Mouse (Mus musculus) gastrocnemius, postnatal 14 days (tissue): ENCODE measurements around the gene Gm3488. TPM values are rescaled to one million over a fixed set of nuclear protein-coding genes. Genes with fewer than 3 reads are reported as not detected.
"Not testable (repeated sequence)": the region's sequence is repeated elsewhere in the genome, so short reads cannot be mapped to it uniquely, and the experiment has no call there.

ENCODE experiments used
- DNase-seq: peaks from one replicate; pipeline ENCODE4 v3.0.0; 2021; ENCODE audit warnings: mixed read lengths
- intact Hi-C: fragments of 180-260 bp; cut with DNase I; formaldehyde crosslinking; loops from one replicate; pipeline ENCODE4 v1.15.1; 2025; ENCODE audit warnings: low total_unique reads
- long read RNA-seq, 2 experiments: library from polyadenylated mRNA; stranded (forward); transcript quantifications; one replicate each; pipeline ENCODE4 v2.0.0; 2021
- total RNA-seq, 2 experiments: library from RNA; stranded (reverse); gene quantifications; 2 replicates each; pipeline ENCODE4 v1.2.3; 2021

Gm3488 gene
- total RNA-seq, result under 1 TPM in 1 of 2 experiments, not detected in 1; 0.47 TPM
- long read RNA-seq, experiment 1, result 0 reads
- long read RNA-seq, experiment 2, result 0 reads

DNA sequence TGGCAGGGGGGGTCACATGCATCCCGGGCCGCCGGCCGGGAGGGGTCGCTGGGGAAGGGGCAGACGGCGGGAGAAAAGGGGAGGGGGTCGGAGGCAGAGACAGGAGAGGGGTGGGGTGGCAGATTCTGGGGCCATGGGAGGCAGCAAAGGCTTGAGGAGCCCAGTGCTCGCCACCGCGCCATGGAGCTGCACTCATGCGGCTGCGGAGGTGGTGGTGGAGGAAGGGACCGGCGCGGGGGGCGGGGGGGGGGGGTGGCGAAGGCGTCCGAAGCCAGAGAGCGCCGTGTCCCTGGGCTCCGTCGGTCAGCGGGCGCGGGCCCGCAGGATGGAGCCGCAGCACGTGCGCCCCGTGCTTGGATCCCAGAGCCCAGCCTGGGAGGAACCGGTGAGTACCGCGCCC lies at the start of gene Gm3488:
Gene Gm3488 (plus strand): TSS at position 301 of the 400 bp plus-strand sequence.
- intact Hi-C loops, DNase-seq: not testable (repeated sequence)

- DNase-seq, intact Hi-C loops: not testable (repeated sequence)
Observed at GRCm38 (mm10) chr14:5455367-5455766, 46.1 kb upstream of the Gm3488 start, which contains the start of gene Gm3194. Gene Gm3194 (minus strand): TSS chr14:5455467.

DNA sequence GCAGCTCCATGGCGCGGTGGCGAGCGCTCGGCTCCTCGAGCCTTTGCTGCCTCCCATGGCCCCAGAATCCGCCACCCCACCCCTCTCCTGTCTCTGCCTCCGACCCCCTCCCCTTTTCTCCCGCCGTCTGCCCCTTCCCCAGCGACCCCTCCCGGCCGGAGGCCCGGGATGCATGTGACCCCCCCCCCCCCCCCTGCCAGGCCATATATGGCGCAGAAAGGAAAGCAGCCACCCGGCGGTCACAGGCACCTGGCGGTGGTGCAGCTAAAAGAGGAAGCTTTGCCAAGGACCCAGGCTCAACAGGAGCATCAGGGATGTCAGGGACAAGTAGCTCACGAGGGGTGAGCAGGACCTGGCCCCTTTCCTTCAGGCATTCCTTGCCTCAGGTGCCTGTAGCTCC lies 41.0 kb upstream of the Gm3488 start:
- DNase-seq, intact Hi-C loops: not testable (repeated sequence)

DNA sequence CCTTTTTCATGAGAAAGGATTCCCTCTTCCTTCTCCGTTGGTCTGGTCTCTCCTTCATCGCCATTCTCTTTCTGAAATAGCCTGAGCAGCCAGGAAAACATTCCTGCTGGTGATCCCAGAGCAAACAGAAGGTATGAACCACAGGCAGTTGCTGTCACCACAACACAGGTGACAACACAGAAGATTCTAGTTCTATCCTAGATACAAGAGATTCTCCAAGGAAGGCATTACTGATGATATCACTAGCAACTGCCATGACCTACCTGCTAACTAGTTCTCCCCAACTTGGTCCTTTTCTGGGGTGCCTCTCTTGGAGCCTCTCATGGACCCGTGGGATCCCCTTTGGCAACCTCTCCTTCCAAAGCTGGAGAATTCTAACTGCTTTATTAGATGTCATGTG lies 23.7 kb upstream of the Gm3488 start, which contains the start of gene Gm8246:
Gene Gm8246 (minus strand): TSS at position 101 of the 400 bp plus-strand sequence.
- intact Hi-C loops, DNase-seq: not testable (repeated sequence)

GRCm38 (mm10) chr14:5483907-5484306 lies 17.6 kb upstream of the Gm3488 start, which contains the start of gene Gm3187:
Gene Gm3187 (plus strand): TSS chr14:5484207.
- DNase-seq, intact Hi-C loops: not testable (repeated sequence)

- intact Hi-C loops, DNase-seq: not testable (repeated sequence)
Observed at GRCm38 (mm10) chr14:5538196-5538595, 36.7 kb downstream of the Gm3488 start, which contains the start of gene Gm3532. Gene Gm3532 (plus strand): TSS chr14:5538496.

Other genes starting within 250 kb of the Gm3488 start
- not detected for gene Gm3526, start 241.1 kb upstream of the Gm3488 start, total RNA-seq
- not detected for gene Gm3542, start 166.7 kb upstream of the Gm3488 start, total RNA-seq
- under 1 TPM; 0.20 to 0.25 TPM for gene Gm3500, start 112.6 kb upstream of the Gm3488 start, total RNA-seq
- under 1 TPM; 0.72 to 0.82 TPM for gene Gm3194, start 46.2 kb upstream of the Gm3488 start, total RNA-seq
- not detected for gene Gm8246, start 23.8 kb upstream of the Gm3488 start, total RNA-seq
- not detected for gene Gm3187, start 17.5 kb upstream of the Gm3488 start, total RNA-seq
- not detected for gene Gm3532, start 36.8 kb downstream of the Gm3488 start, total RNA-seq
- not detected for gene Gm8265, start 131.4 kb downstream of the Gm3488 start, total RNA-seq
- not detected for gene Gm9603, start 185.8 kb downstream of the Gm3488 start, total RNA-seq
- not detected for gene Gm3373, start 239.9 kb downstream of the Gm3488 start, total RNA-seq